Mouse (Mus musculus) neural tube, embryonic 12.5 days (tissue): Measurements from ENCODE around the gene Grm5. TPM values are rescaled to one million over a fixed set of nuclear protein-coding genes. Genes with fewer than 3 reads are reported as not detected.

Experiments
- ATAC-seq: fragments of 200-750 bp; cut with Nextera tagmentation; 2 replicates; pipeline ENCODE4 v1.8.0; 2017; ENCODE audit warnings: low read depth, mild to moderate bottlenecking, moderate TSS enrichment, moderate library complexity; ENCODE audit not compliant: low FRiP score
- H3K27ac ChIP-seq: fragments of 300-500 bp; sonication (generic); 2 replicates; pipeline ENCODE4 v1.5.1; 2016
- H3K27me3 ChIP-seq: fragments of 300-500 bp; sonication (generic); replicated peaks from 2 replicates; pipeline ENCODE4 v1.6.1; 2016; ENCODE audit warnings: mild to moderate bottlenecking
- H3K36me3 ChIP-seq: fragments of 300-500 bp; sonication (generic); 2 replicates; pipeline ENCODE4 v1.6.1; 2016; ENCODE audit warnings: mild to moderate bottlenecking
- H3K4me1 ChIP-seq: fragments of 300-500 bp; sonication (generic); 2 replicates; pipeline ENCODE4 v1.6.1; 2016
- H3K4me2 ChIP-seq: fragments of 300-500 bp; sonication (generic); replicated peaks from 2 replicates; pipeline ENCODE4 v1.6.1; 2016; ENCODE audit warnings: mild to moderate bottlenecking
- H3K4me3 ChIP-seq: fragments of 300-500 bp; sonication (generic); 2 replicates; pipeline ENCODE4 v1.5.1; 2016
- H3K9ac ChIP-seq: fragments of 300-500 bp; sonication (generic); 2 replicates; pipeline ENCODE4 v1.6.1; 2016; ENCODE audit warnings: mild to moderate bottlenecking
- H3K9me3 ChIP-seq: fragments of 300-500 bp; sonication (generic); 2 replicates; pipeline ENCODE4 v1.6.1; 2016; ENCODE audit warnings: mild to moderate bottlenecking
- WGBS: fragments of 180-500 bp; shearing (Covaris S2); methylation state at CpG from one replicate; pipeline ENCODE4 v1.1.7; 2016; 5-methylcytosine and 5-hydroxymethylcytosine counted together
- polyA plus RNA-seq: library from polyadenylated mRNA; unstranded; fragments of >200 nt; fragmentation: Nextera tagmentation; extraction: Ambion mirVana; gene quantifications from 2 replicates; pipeline ENCODE4 v1.2.1, GENCODE M21; 2016

The Grm5 gene
- polyA plus RNA-seq, 1 experiment from 2014 or later: 2.8 TPM

GRCm38 (mm10) chr7:87938265-87938664 is 354.3 kb downstream of the Grm5 start:
- WGBS: 27% methylated on average over 5 of the region's 5 CpGs
- no peak overlapping the region for H3K4me3 ChIP-seq
- H3K27me3 ChIP-seq: no peaks in the 10 kb centered on the region
- no peaks in the 10 kb centered on the region for H3K9me3 ChIP-seq
- peak; percentile 74 for ATAC-seq
- H3K9ac ChIP-seq: no peak overlapping the region
- no peaks in the 10 kb centered on the region for H3K4me1 ChIP-seq
- H3K27ac ChIP-seq: no peak overlapping the region
- no peak overlapping the region for H3K4me2 ChIP-seq
- H3K36me3 ChIP-seq: no peaks in the 10 kb centered on the region

- ATAC-seq: no peak
- Histone ChIP-seq H3K9me3 (no peaks in the 10 kb centered on the region), H3K4me1 (no peaks in the 10 kb centered on the region), H3K4me3 (no peak overlapping the region), H3K36me3 (no peaks in the 10 kb centered on the region), H3K27ac (no peak overlapping the region), H3K9ac (no peak overlapping the region), H3K4me2 (no peak overlapping the region), H3K27me3 (no peaks in the 10 kb centered on the region)
- WGBS: 91% methylated on average over 1 of the region's 1 CpGs
Observed at GRCm38 (mm10) chr7:87950205-87950604, 366.2 kb downstream of the Grm5 start.

- H3K4me1 ChIP-seq: no peaks in the 10 kb centered on the region
- no peak overlapping the region for H3K9ac ChIP-seq
- H3K36me3 ChIP-seq: no peaks in the 10 kb centered on the region
- H3K4me2 ChIP-seq: no peak overlapping the region
- 41% methylated on average over 1 of the region's 1 CpGs for WGBS
- no peaks in the 10 kb centered on the region for H3K9me3 ChIP-seq
- ATAC-seq: no peak
- H3K27ac ChIP-seq: no peak overlapping the region
- no peak overlapping the region for H3K4me3 ChIP-seq
- no peaks in the 10 kb centered on the region for H3K27me3 ChIP-seq
Observed at GRCm38 (mm10) chr7:87973216-87973615, 389.2 kb downstream of the Grm5 start.

- 83% methylated on average over 8 of the region's 8 CpGs for WGBS
- Histone ChIP-seq H3K27ac (no peak overlapping the region), H3K4me3 (no peak overlapping the region), H3K36me3 (no peaks in the 10 kb centered on the region), H3K4me2 (no peak overlapping the region), H3K9ac (no peak overlapping the region), H3K27me3 (no peaks in the 10 kb centered on the region), H3K9me3 (no peaks in the 10 kb centered on the region), H3K4me1 (no peaks in the 10 kb centered on the region)
- ATAC-seq: no peak
Observed at GRCm38 (mm10) chr7:87975041-87975440, 391.1 kb downstream of the Grm5 start.

- 56% methylated on average over 2 of the region's 2 CpGs for WGBS
- Histone ChIP-seq H3K27me3 (no peaks in the 10 kb centered on the region), H3K27ac (no peak overlapping the region), H3K9ac (no peak overlapping the region), H3K4me2 (no peak overlapping the region), H3K4me3 (no peak overlapping the region), H3K36me3 (no peaks in the 10 kb centered on the region), H3K9me3 (no peaks in the 10 kb centered on the region), H3K4me1 (no peaks in the 10 kb centered on the region)
- no peak for ATAC-seq
Observed at GRCm38 (mm10) chr7:87983494-87983893, 399.5 kb downstream of the Grm5 start.

- ATAC-seq: no peak
- WGBS: 82% methylated on average over 3 of the region's 3 CpGs
- no peak overlapping the region for H3K9ac ChIP-seq
- no peaks in the 10 kb centered on the region for H3K36me3 ChIP-seq
- no peaks in the 10 kb centered on the region for H3K4me1 ChIP-seq
- H3K4me2 ChIP-seq: no peak overlapping the region
- no peaks in the 10 kb centered on the region for H3K9me3 ChIP-seq
- no peaks in the 10 kb centered on the region for H3K27me3 ChIP-seq
- no peak overlapping the region for H3K4me3 ChIP-seq
- no peak overlapping the region for H3K27ac ChIP-seq
Observed at GRCm38 (mm10) chr7:88014451-88014850, 430.5 kb downstream of the Grm5 start.

GRCm38 (mm10) chr7:88027411-88028132 is 443.6 kb downstream of the Grm5 start:
- Histone ChIP-seq H3K4me3 (no peak overlapping the region), H3K4me2 (no peak overlapping the region), H3K27ac (no peak overlapping the region), H3K27me3 (no peaks in the 10 kb centered on the region), H3K36me3 (no peaks in the 10 kb centered on the region), H3K4me1 (no peaks in the 10 kb centered on the region), H3K9me3 (no peaks in the 10 kb centered on the region), H3K9ac (no peak overlapping the region)
- WGBS: 82% methylated on average over 3 of the region's 3 CpGs
- no peak for ATAC-seq

GRCm38 (mm10) chr7:88047366-88047765 is 463.4 kb downstream of the Grm5 start:
- Histone ChIP-seq H3K4me1 (no peaks in the 10 kb centered on the region), H3K9me3 (no peaks in the 10 kb centered on the region), H3K9ac (no peak overlapping the region), H3K36me3 (no peaks in the 10 kb centered on the region), H3K27me3 (no peaks in the 10 kb centered on the region), H3K4me3 (no peak overlapping the region), H3K27ac (no peak overlapping the region), H3K4me2 (no peak overlapping the region)
- no peak for ATAC-seq

GRCm38 (mm10) chr7:88054224-88054938 is 470.4 kb downstream of the Grm5 start:
- 76% methylated on average over 1 of the region's 1 CpGs for WGBS
- ATAC-seq: no peak
- no peaks in the 10 kb centered on the region for H3K36me3 ChIP-seq

GRCm38 (mm10) chr7:88056438-88056837 is 472.5 kb downstream of the Grm5 start:
- H3K27me3 ChIP-seq: no peaks in the 10 kb centered on the region
- no peak overlapping the region for H3K9ac ChIP-seq
- no peak overlapping the region for H3K27ac ChIP-seq
- H3K36me3 ChIP-seq: no peaks in the 10 kb centered on the region
- WGBS: 59% methylated on average over 2 of the region's 2 CpGs
- ATAC-seq: no peak
- H3K4me2 ChIP-seq: no peak overlapping the region
- no peaks in the 10 kb centered on the region for H3K4me1 ChIP-seq
- no peak overlapping the region for H3K4me3 ChIP-seq
- no peaks in the 10 kb centered on the region for H3K9me3 ChIP-seq

More at GRCm38 (mm10) chr7:88054224-88054938, 470.4 kb downstream of the Grm5 start:
- Histone ChIP-seq H3K4me2 (no peak overlapping the region), H3K9ac (no peak overlapping the region), H3K27ac (no peak overlapping the region), H3K4me1 (no peaks in the 10 kb centered on the region), H3K9me3 (no peaks in the 10 kb centered on the region), H3K27me3 (no peaks in the 10 kb centered on the region), H3K4me3 (no peak overlapping the region)

- Histone ChIP-seq H3K36me3 (no peaks in the 10 kb centered on the region), H3K9ac (no peak overlapping the region), H3K4me2 (no peak overlapping the region), H3K27me3 (no peaks in the 10 kb centered on the region), H3K9me3 (peaks cover 7% of the 10 kb centered on the region; the same call in 1 of the 2 replicates), H3K4me1 (no peaks in the 10 kb centered on the region), H3K4me3 (no peak overlapping the region), H3K27ac (no peak overlapping the region)
- no peak for ATAC-seq
Observed at GRCm38 (mm10) chr7:88091115-88091514, 507.1 kb downstream of the Grm5 start.

- H3K36me3 ChIP-seq: no peaks in the 10 kb centered on the region
- ATAC-seq: no peak
- no peak overlapping the region for H3K4me3 ChIP-seq
- no peak overlapping the region for H3K4me2 ChIP-seq
- H3K27me3 ChIP-seq: no peaks in the 10 kb centered on the region
- H3K9ac ChIP-seq: no peak overlapping the region
- no peaks in the 10 kb centered on the region for H3K9me3 ChIP-seq
- WGBS: 42% methylated on average over 1 of the region's 1 CpGs
- no peak overlapping the region for H3K27ac ChIP-seq
- no peaks in the 10 kb centered on the region for H3K4me1 ChIP-seq
Observed at GRCm38 (mm10) chr7:88096536-88097107, 512.7 kb downstream of the Grm5 start.
